Mouse (Mus musculus) heart, embryonic 12.5 days (tissue): ENCODE data around the gene Gm11938. TPM values are rescaled to one million over a fixed set of nuclear protein-coding genes. Genes with fewer than 3 reads are reported as not detected.
"Not testable (repeated sequence)": the region's sequence is repeated elsewhere in the genome, so short reads cannot be mapped to it uniquely, and the experiment has no call there.

ENCODE experiments used
- ATAC-seq: fragments of 200-750 bp; cut with Nextera tagmentation; 2 replicates; pipeline ENCODE4 v1.8.0; 2017; ENCODE audit warnings: moderate TSS enrichment, moderate library complexity; ENCODE audit not compliant: insufficient number of reproducible peaks, low FRiP score
- H3K27ac ChIP-seq: fragments of 300-500 bp; sonication (generic); 2 replicates; pipeline ENCODE4 v1.5.1; 2016; ENCODE audit warnings: mild to moderate bottlenecking, moderate library complexity; ENCODE audit not compliant: poor library complexity, severe bottlenecking
- H3K27me3 ChIP-seq: fragments of 300-500 bp; sonication (generic); replicated peaks from 2 replicates; pipeline ENCODE4 v1.6.1; 2016; ENCODE audit warnings: mild to moderate bottlenecking, moderate library complexity
- H3K36me3 ChIP-seq: fragments of 300-500 bp; sonication (generic); 2 replicates; pipeline ENCODE4 v1.6.1; 2016; ENCODE audit warnings: mild to moderate bottlenecking, moderate library complexity
- H3K4me1 ChIP-seq: fragments of 300-500 bp; sonication (generic); replicated peaks from 2 replicates; pipeline ENCODE4 v1.6.1; 2016; ENCODE audit warnings: mild to moderate bottlenecking
- H3K4me2 ChIP-seq: fragments of 300-500 bp; sonication (generic); 2 replicates; pipeline ENCODE4 v1.6.1; 2016; ENCODE audit warnings: mild to moderate bottlenecking, moderate library complexity
- H3K4me3 ChIP-seq: fragments of 300-500 bp; sonication (generic); 2 replicates; pipeline ENCODE4 v1.5.1; 2016; ENCODE audit warnings: mild to moderate bottlenecking
- H3K9ac ChIP-seq: fragments of 300-500 bp; sonication (generic); 2 replicates; pipeline ENCODE4 v1.6.1; 2016; ENCODE audit warnings: mild to moderate bottlenecking, moderate library complexity
- H3K9me3 ChIP-seq: fragments of 300-500 bp; sonication (generic); replicated peaks from 2 replicates; pipeline ENCODE4 v1.6.1; 2016; ENCODE audit warnings: mild to moderate bottlenecking, moderate library complexity
- WGBS: fragments of 180-500 bp; shearing (Covaris S2); methylation state at CpG from one replicate; pipeline ENCODE4 v1.1.7; 2016; 5-methylcytosine and 5-hydroxymethylcytosine counted together
- polyA plus RNA-seq: library from polyadenylated mRNA; unstranded; fragments of >200 nt; fragmentation: Nextera tagmentation; extraction: Ambion mirVana; gene quantifications from 2 replicates; pipeline ENCODE4 v1.2.1, GENCODE M21; 2016

The Gm11938 gene
- polyA plus RNA-seq, result not detected in 2 replicates

- not testable (repeated sequence) for H3K4me2 ChIP-seq, H3K36me3 ChIP-seq, H3K9me3 ChIP-seq, ATAC-seq, H3K27ac ChIP-seq, H3K9ac ChIP-seq, H3K4me1 ChIP-seq, H3K4me3 ChIP-seq, H3K27me3 ChIP-seq
- 59% methylated on average over 1 of the region's 1 CpGs for WGBS
Observed at GRCm38 (mm10) chr11:99603208-99603607, at the start of gene Gm11938. Gene Gm11938 (minus strand): TSS chr11:99603308.

DNA sequence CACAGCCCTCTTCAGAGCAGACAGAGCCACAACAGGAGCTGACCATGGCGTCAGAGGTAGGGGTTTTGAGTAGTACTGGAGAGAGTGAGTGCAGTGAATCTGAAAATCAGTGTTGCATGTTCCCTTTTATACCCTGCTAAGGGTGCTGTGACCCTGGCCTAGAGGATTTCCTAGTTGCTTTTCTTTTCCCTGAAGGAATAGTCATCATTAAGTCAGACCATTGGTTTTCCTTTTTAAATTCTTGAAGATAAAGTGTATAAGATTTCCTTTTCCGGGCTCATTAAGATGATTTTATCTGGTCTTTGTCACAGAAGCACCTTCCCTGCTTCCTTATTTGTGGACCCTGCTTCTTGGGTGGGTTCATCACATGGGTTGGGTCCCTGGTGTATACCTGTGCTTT, 47.0 kb upstream of the Gm11938 start, which contains the start of gene Gm11555:
Gm11555 (minus strand) TSS at position 101 of the 400 bp plus-strand sequence.
- Histone ChIP-seq H3K4me3 (no peak within 1 kb of the TSS), H3K36me3 (no peaks in the 10 kb centered on the region), H3K27ac (no peak within 1 kb of the TSS), H3K27me3 (no peaks in the 10 kb centered on the region), H3K9me3 (no peaks in the 10 kb centered on the region), H3K4me1 (no peaks in the 10 kb centered on the region), H3K9ac (no peak within 1 kb of the TSS), H3K4me2 (no peak within 1 kb of the TSS)
- no peak for ATAC-seq
- 79% methylated on average over 2 of the region's 2 CpGs for WGBS

- ATAC-seq, result no peak
- H3K4me2 ChIP-seq, result no peak overlapping the region
- no peaks in the 10 kb centered on the region for H3K4me1 ChIP-seq
- no peaks in the 10 kb centered on the region for H3K9me3 ChIP-seq
- no peak overlapping the region for H3K27ac ChIP-seq
- no peak overlapping the region for H3K4me3 ChIP-seq
- H3K27me3 ChIP-seq, result 0 out of 2 replicates have a peak, but pooled peaks cover 3% of the 10 kb centered on the region
- WGBS, result 82% methylated on average over 15 of the region's 15 CpGs
- H3K36me3 ChIP-seq, result no peaks in the 10 kb centered on the region
- H3K9ac ChIP-seq, result no peak overlapping the region
Observed at GRCm38 (mm10) chr11:99646444-99646843, 43.3 kb upstream of the Gm11938 start.

DNA sequence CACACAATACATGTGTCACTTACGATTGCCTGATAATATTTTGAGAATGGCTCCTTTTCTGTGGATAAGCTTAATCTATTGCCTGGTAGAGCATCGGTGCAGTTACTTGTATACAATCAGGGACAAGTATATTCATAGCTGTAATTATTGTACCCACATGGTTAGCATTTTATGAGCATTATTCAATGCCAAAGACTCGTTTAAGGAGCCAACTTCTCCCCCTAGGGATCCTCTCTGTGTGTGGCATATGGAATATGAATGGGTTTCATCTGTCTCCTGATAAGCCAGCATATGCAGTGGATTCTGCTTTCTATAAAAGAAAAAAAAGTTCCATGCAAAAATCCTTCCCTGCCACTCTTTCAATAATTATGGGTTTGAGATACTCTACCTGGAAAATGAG, 41.2 kb upstream of the Gm11938 start:
- H3K9ac ChIP-seq, result no peak overlapping the region
- H3K4me3 ChIP-seq, result no peak overlapping the region
- H3K27ac ChIP-seq, result no peak overlapping the region
- H3K4me1 ChIP-seq, result no peaks in the 10 kb centered on the region
- 0 out of 2 replicates have a peak, but pooled peaks cover 3% of the 10 kb centered on the region for H3K27me3 ChIP-seq
- H3K36me3 ChIP-seq, result no peaks in the 10 kb centered on the region
- 73% methylated on average over 3 of the region's 3 CpGs for WGBS
- no peaks in the 10 kb centered on the region for H3K9me3 ChIP-seq
- no peak overlapping the region for H3K4me2 ChIP-seq
- no peak for ATAC-seq

- not testable (repeated sequence) for H3K9me3 ChIP-seq, H3K4me2 ChIP-seq, H3K9ac ChIP-seq, H3K27ac ChIP-seq, H3K27me3 ChIP-seq, H3K4me3 ChIP-seq, H3K4me1 ChIP-seq, H3K36me3 ChIP-seq, ATAC-seq
- 79% methylated on average over 9 of the region's 9 CpGs for WGBS
Observed at GRCm38 (mm10) chr11:99643635-99644139, 40.6 kb upstream of the Gm11938 start, which contains the start of gene Krtap4-7. Gene Krtap4-7 (minus strand): TSS chr11:99644089.

DNA sequence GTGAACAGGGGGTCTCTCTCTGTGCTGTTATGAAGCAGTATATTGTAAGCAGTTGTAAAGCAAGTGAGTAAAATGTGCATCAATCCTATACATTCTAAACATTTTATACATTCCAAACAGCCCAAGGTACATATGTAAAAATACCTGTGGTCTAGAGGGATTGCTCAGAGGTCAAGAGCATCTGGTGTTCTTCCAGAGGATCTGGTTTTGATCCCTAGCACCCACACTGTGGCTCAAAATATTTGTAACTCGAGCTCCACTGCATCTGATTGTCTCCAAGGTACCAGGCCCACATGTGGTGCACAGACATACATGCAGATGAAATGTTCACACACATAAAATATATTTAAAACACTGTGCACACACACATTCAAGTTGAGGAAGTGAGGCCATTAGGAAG, 37.8 kb upstream of the Gm11938 start:
- 36% methylated on average over 1 of the region's 1 CpGs for WGBS
- H3K27me3 ChIP-seq, result 0 out of 2 replicates have a peak, but pooled peaks cover 6% of the 10 kb centered on the region
- H3K4me2 ChIP-seq, result no peak overlapping the region
- H3K9ac ChIP-seq, result no peak overlapping the region
- no peaks in the 10 kb centered on the region for H3K4me1 ChIP-seq
- H3K36me3 ChIP-seq, result no peaks in the 10 kb centered on the region
- no peak overlapping the region for H3K27ac ChIP-seq
- no peak overlapping the region for H3K4me3 ChIP-seq
- no peaks in the 10 kb centered on the region for H3K9me3 ChIP-seq
- no peak for ATAC-seq

- H3K36me3 ChIP-seq, result no peaks in the 10 kb centered on the region
- no peak overlapping the region for H3K27ac ChIP-seq
- ATAC-seq, result no peak
- H3K9ac ChIP-seq, result no peak overlapping the region
- no peaks in the 10 kb centered on the region for H3K9me3 ChIP-seq
- WGBS, result 54% methylated on average over 1 of the region's 1 CpGs
- H3K27me3 ChIP-seq, result peaks cover 8% of the 10 kb centered on the region
- no peak overlapping the region for H3K4me3 ChIP-seq
- no peak overlapping the region for H3K4me2 ChIP-seq
- H3K4me1 ChIP-seq, result no peaks in the 10 kb centered on the region
Observed at GRCm38 (mm10) chr11:99637086-99637485, 34.0 kb upstream of the Gm11938 start.

DNA sequence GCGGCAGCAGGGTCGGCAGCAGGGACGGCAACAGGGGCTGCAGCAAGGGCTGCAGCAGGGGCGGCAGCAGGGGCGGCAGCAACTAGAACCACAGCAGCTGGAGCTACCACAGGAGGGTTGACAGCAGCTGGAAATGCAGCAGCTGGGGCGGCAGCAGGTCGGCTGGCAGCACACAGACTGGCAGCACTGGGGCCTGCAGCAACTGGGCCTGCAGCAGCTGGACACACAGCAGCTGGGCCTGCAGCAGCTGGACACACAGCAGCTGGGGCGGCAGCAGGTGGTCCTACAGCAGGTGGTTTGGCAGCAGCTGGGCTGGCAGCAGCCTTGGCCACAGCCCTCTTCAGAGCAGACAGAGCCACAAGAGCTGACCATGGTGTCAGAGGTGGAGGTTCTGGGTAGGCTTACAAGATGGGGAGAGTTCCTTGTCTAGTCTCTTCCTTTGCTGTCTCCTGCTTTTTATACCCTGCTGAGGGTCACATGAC, 31.6 kb upstream of the Gm11938 start, which contains the start of gene Krtap4-2:
Krtap4-2 (minus strand) TSS at position 432 of the 482 bp plus-strand sequence.
- H3K4me2 ChIP-seq, result no peak within 1 kb of the TSS
- no peak within 1 kb of the TSS for H3K4me3 ChIP-seq
- H3K9me3 ChIP-seq, result no peaks in the 10 kb centered on the region
- no peaks in the 10 kb centered on the region for H3K4me1 ChIP-seq
- no peak within 1 kb of the TSS for H3K27ac ChIP-seq
- peaks cover 8% of the 10 kb centered on the region for H3K27me3 ChIP-seq
- ATAC-seq, result no peak
- no peaks in the 10 kb centered on the region for H3K36me3 ChIP-seq
- no peak within 1 kb of the TSS for H3K9ac ChIP-seq
- 34% methylated on average over 8 of the region's 8 CpGs for WGBS

DNA sequence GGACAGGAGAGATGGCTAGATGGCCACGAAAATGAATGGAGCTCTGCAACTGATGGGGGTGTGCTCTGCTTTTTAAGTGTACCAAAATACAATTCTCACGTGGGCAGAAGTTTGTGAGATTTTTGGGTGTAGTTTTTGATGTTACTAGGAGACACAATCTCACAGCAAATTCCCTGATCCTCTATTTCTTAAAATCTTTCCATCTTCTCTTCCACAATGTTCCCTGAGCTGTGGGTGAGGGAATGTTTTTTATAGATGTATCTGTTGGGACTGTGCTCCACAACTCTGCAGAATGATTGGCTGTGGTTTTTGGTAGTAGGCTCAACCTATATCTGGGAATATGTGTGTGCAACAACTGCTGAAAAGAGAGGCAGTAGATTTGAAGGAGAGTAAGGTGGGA, 30.2 kb upstream of the Gm11938 start:
- ATAC-seq, result no peak
- Histone ChIP-seq H3K4me1 (no peaks in the 10 kb centered on the region), H3K9ac (no peak overlapping the region), H3K4me3 (no peak overlapping the region), H3K36me3 (no peaks in the 10 kb centered on the region), H3K27me3 (peaks cover 5% of the 10 kb centered on the region), H3K9me3 (no peaks in the 10 kb centered on the region), H3K27ac (no peak overlapping the region), H3K4me2 (no peak overlapping the region)
- WGBS, result 45% methylated on average over 2 of the region's 2 CpGs

DNA sequence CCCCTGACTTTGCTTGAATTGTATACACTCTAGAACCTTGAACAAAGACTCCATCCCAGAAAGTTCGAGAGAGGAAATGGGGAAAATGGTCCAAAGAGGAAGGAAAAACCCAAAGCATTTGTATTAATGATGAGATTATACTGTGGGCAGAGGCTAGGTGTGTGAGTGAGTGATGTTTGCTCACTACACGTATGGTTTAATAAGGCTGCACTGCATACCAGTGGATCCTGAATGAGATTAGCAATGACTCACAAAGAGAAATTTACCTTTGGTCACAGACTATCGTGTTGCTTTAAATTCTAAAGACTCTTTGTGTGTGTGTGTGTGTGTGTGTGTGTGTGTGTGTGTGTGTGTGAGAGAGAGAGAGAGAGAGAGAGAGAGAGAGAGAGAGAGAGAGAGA, 27.8 kb upstream of the Gm11938 start:
- WGBS, result 65% methylated on average over 3 of the region's 3 CpGs
- Histone ChIP-seq H3K9me3 (no peaks in the 10 kb centered on the region), H3K9ac (no peak overlapping the region), H3K4me2 (no peak overlapping the region), H3K36me3 (no peaks in the 10 kb centered on the region), H3K27me3 (peaks cover 10% of the 10 kb centered on the region), H3K4me1 (no peaks in the 10 kb centered on the region), H3K4me3 (no peak overlapping the region), H3K27ac (no peak overlapping the region)
- no peak for ATAC-seq

- Histone ChIP-seq H3K9me3 (peaks cover 5% of the 10 kb centered on the region; the same call in 1 of the 2 replicates), H3K4me1 (no peaks in the 10 kb centered on the region), H3K27ac (no peak within 1 kb of the TSS), H3K4me2 (no peak within 1 kb of the TSS), H3K9ac (no peak within 1 kb of the TSS), H3K4me3 (no peak within 1 kb of the TSS), H3K36me3 (no peaks in the 10 kb centered on the region), H3K27me3 (peaks cover 5% of the 10 kb centered on the region; the same call in 1 of the 2 replicates)
- ATAC-seq, result no peak
- 76% methylated on average over 4 of the region's 4 CpGs for WGBS
Observed at GRCm38 (mm10) chr11:99628138-99628537, 25.0 kb upstream of the Gm11938 start, which contains the start of gene Krtap4-1. Gene Krtap4-1 (minus strand): TSS chr11:99628238.

DNA sequence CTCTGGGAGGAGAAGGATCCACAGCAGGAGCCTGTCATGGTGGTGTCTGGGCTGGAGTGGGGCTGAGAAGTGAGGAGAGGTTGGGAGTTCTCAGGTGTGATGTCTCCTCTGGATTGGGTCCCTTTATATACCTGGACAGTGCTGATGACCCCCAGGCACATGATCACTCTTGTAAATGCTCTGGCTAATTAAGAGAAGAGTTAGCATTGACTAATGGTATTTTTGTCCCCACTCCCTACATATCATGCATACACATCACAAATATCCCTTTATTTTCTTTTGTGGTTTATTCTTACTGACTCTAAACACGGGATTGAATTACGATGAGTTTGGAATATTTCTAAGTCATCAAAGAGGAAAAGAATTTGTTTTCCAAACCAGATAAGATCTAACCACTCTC, 17.2 kb upstream of the Gm11938 start, which contains the start of gene Gm11562:
Gm11562 (minus strand) TSS at position 101 of the 400 bp plus-strand sequence.
- 81% methylated on average over 2 of the region's 2 CpGs for WGBS
- Histone ChIP-seq H3K9ac (no peak within 1 kb of the TSS), H3K27me3 (no peaks in the 10 kb centered on the region), H3K4me1 (no peaks in the 10 kb centered on the region), H3K36me3 (no peaks in the 10 kb centered on the region), H3K4me2 (no peak within 1 kb of the TSS), H3K4me3 (no peak within 1 kb of the TSS), H3K9me3 (peaks cover under 1% of the 10 kb centered on the region; the same call in 1 of the 2 replicates), H3K27ac (no peak within 1 kb of the TSS)
- no peak for ATAC-seq
